Mouse (Mus musculus): Measurements from ENCODE around the gene Cdc37l1. TPM values are rescaled to one million over a fixed set of nuclear protein-coding genes. Genes with fewer than 3 reads are reported as not detected.
"Not testable (repeated sequence)": the region's sequence is repeated elsewhere in the genome, so short reads cannot be mapped to it uniquely, and the experiment has no call there.

Gene Cdc37l1
- polyA plus RNA-seq, 1 experiment from 2014 or later: 27.3 TPM

- Histone ChIP-seq H3K4me3 (no peak overlapping the region), H3K4me2 (no peak overlapping the region), H3K27ac (replicated peaks) (no peak overlapping the region), H3K27me3 (replicated peaks) (no peaks in the 10 kb centered on the region), H3K36me3 (0 out of 2 replicates have a peak, but pooled peaks cover 3% of the 10 kb centered on the region), H3K9me3 (no peaks in the 10 kb centered on the region), H3K4me1 (peaks cover 32% of the 10 kb centered on the region), H3K9ac (no peak overlapping the region)
- WGBS: 81% methylated on average over 5 of the region's 5 CpGs
- no peak for ATAC-seq (ENCODE audit: extremely low read depth, insufficient number of reproducible peaks, low FRiP score, low TSS enrichment)
These were observed 20.9 kb upstream of the Cdc37l1 start for GRCm38 (mm10) chr19:28969231-28969630.

- no peak overlapping the region for H3K27ac ChIP-seq (replicated peaks)
- no peak overlapping the region for H3K4me3 ChIP-seq
- peaks cover 10% of the 10 kb centered on the region for H3K27me3 ChIP-seq (replicated peaks)
- H3K36me3 ChIP-seq: 0 out of 2 replicates have a peak, but pooled peaks cover 3% of the 10 kb centered on the region
- H3K9me3 ChIP-seq: no peaks in the 10 kb centered on the region
- H3K4me2 ChIP-seq: no peak overlapping the region
- 53% methylated on average over 11 of the region's 11 CpGs for WGBS
- peaks cover 22% of the 10 kb centered on the region for H3K4me1 ChIP-seq
- H3K9ac ChIP-seq: no peak overlapping the region
- no peak for ATAC-seq (ENCODE audit: extremely low read depth, insufficient number of reproducible peaks, low FRiP score, low TSS enrichment)
These were observed 19.9 kb upstream of the Cdc37l1 start for GRCm38 (mm10) chr19:28970251-28970650.

- WGBS: 13% methylated on average over 35 of the region's 35 CpGs
- peak overlapping the region; percentile 78 for H3K9ac ChIP-seq
- H3K4me1 ChIP-seq: peaks cover 2% of the 10 kb centered on the region; the same call in 1 of the 2 replicates
- peak overlapping the region; percentile 84 for H3K4me2 ChIP-seq
- H3K27me3 ChIP-seq (replicated peaks): peaks cover 11% of the 10 kb centered on the region
- no peaks in the 10 kb centered on the region for H3K36me3 ChIP-seq
- H3K27ac ChIP-seq (replicated peaks): no peak overlapping the region
- no peak for ATAC-seq (ENCODE audit: extremely low read depth, insufficient number of reproducible peaks, low FRiP score, low TSS enrichment)
- H3K4me3 ChIP-seq: peak overlapping the region; percentile 53
- H3K9me3 ChIP-seq: no peaks in the 10 kb centered on the region
These were observed 15.1 kb upstream of the Cdc37l1 start for GRCm38 (mm10) chr19:28974862-28975611.

GRCm38 (mm10) chr19:28982617-28983016 lies 7.5 kb upstream of the Cdc37l1 start:
- Histone ChIP-seq H3K27me3 (replicated peaks) (0 out of 2 replicates have a peak, but pooled peaks cover 5% of the 10 kb centered on the region), H3K4me1 (no peaks in the 10 kb centered on the region), H3K4me3 (no peak overlapping the region), H3K27ac (replicated peaks) (no peak overlapping the region), H3K9ac (no peak overlapping the region), H3K4me2 (no peak overlapping the region), H3K9me3 (no peaks in the 10 kb centered on the region), H3K36me3 (no peaks in the 10 kb centered on the region)
- WGBS: 72% methylated on average over 7 of the region's 7 CpGs
- ATAC-seq (ENCODE audit: extremely low read depth, insufficient number of reproducible peaks, low FRiP score, low TSS enrichment): no peak

GRCm38 (mm10) chr19:28989515-28989914 lies 637 bp upstream of the Cdc37l1 start:
- Histone ChIP-seq H3K4me3 (peak overlapping the region; percentile 95), H3K27ac (replicated peaks) (peak overlapping the region; percentile 97), H3K9ac (peak overlapping the region; percentile 89), H3K4me2 (peak overlapping the region; percentile 84), H3K27me3 (replicated peaks) (no peaks in the 10 kb centered on the region), H3K4me1 (peaks cover 19% of the 10 kb centered on the region), H3K9me3 (no peaks in the 10 kb centered on the region), H3K36me3 (peaks cover 18% of the 10 kb centered on the region)
- no peak for ATAC-seq (ENCODE audit: extremely low read depth, insufficient number of reproducible peaks, low FRiP score, low TSS enrichment)
- WGBS: 47% methylated on average over 8 of the region's 8 CpGs

GRCm38 (mm10) chr19:28990590-28991221 lies 554 bp downstream of the Cdc37l1 start:
- Histone ChIP-seq H3K9ac (peak overlapping the region; percentile 89), H3K4me2 (peak overlapping the region; percentile 84), H3K27ac (replicated peaks) (peak overlapping the region; percentile 97), H3K27me3 (replicated peaks) (no peaks in the 10 kb centered on the region), H3K9me3 (no peaks in the 10 kb centered on the region), H3K4me3 (peak overlapping the region; percentile 95), H3K4me1 (peaks cover 19% of the 10 kb centered on the region), H3K36me3 (peaks cover 30% of the 10 kb centered on the region)
- WGBS: under 1% methylated on average over 32 of the region's 41 CpGs
- ATAC-seq (ENCODE audit: extremely low read depth, insufficient number of reproducible peaks, low FRiP score, low TSS enrichment): peak; percentile 44

GRCm38 (mm10) chr19:28991391-28991790 lies 1.2 kb downstream of the Cdc37l1 start:
- Histone ChIP-seq H3K9me3 (no peaks in the 10 kb centered on the region), H3K4me3 (peak overlapping the region; percentile 95), H3K4me1 (peaks cover 19% of the 10 kb centered on the region), H3K27me3 (replicated peaks) (no peaks in the 10 kb centered on the region), H3K36me3 (peaks cover 37% of the 10 kb centered on the region), H3K27ac (replicated peaks) (peak overlapping the region; percentile 97), H3K4me2 (peak overlapping the region; percentile 84), H3K9ac (peak overlapping the region; percentile 89)
- ATAC-seq (ENCODE audit: extremely low read depth, insufficient number of reproducible peaks, low FRiP score, low TSS enrichment): no peak
- 62% methylated on average over 5 of the region's 5 CpGs for WGBS

- no peak for ATAC-seq (ENCODE audit: extremely low read depth, insufficient number of reproducible peaks, low FRiP score, low TSS enrichment)
These were observed 4.7 kb downstream of the Cdc37l1 start for GRCm38 (mm10) chr19:28994870-28995269.

GRCm38 (mm10) chr19:28995366-28995765 lies 5.2 kb downstream of the Cdc37l1 start:
- WGBS: 88% methylated on average over 5 of the region's 5 CpGs
- no peak overlapping the region for H3K4me2 ChIP-seq
- no peak for ATAC-seq (ENCODE audit: extremely low read depth, insufficient number of reproducible peaks, low FRiP score, low TSS enrichment)
- no peaks in the 10 kb centered on the region for H3K27me3 ChIP-seq (replicated peaks)
- H3K27ac ChIP-seq (replicated peaks): no peak overlapping the region
- H3K9me3 ChIP-seq: no peaks in the 10 kb centered on the region
- H3K9ac ChIP-seq: no peak overlapping the region
- H3K36me3 ChIP-seq: peaks cover 59% of the 10 kb centered on the region
- peaks cover 11% of the 10 kb centered on the region for H3K4me1 ChIP-seq
- no peak overlapping the region for H3K4me3 ChIP-seq

More at GRCm38 (mm10) chr19:28994870-28995269, 4.7 kb downstream of the Cdc37l1 start:
- peaks cover 11% of the 10 kb centered on the region for H3K4me1 ChIP-seq
- H3K9me3 ChIP-seq: no peaks in the 10 kb centered on the region
- no peaks in the 10 kb centered on the region for H3K27me3 ChIP-seq (replicated peaks)
- no peak overlapping the region for H3K4me3 ChIP-seq
- H3K9ac ChIP-seq: no peak overlapping the region
- no peak overlapping the region for H3K4me2 ChIP-seq
- WGBS: 84% methylated on average over 7 of the region's 7 CpGs
- H3K36me3 ChIP-seq: peaks cover 54% of the 10 kb centered on the region
- H3K27ac ChIP-seq (replicated peaks): no peak overlapping the region; the same call in 1 of the 2 replicates

- H3K4me2 ChIP-seq: no peak overlapping the region
- peaks cover 78% of the 10 kb centered on the region for H3K36me3 ChIP-seq
These were observed 8.0 kb downstream of the Cdc37l1 start for GRCm38 (mm10) chr19:28997976-28998630.

GRCm38 (mm10) chr19:29000321-29000720 lies 10.2 kb downstream of the Cdc37l1 start:
- H3K4me3 ChIP-seq; H3K27ac ChIP-seq (replicated peaks); ATAC-seq (ENCODE audit: extremely low read depth, insufficient number of reproducible peaks, low FRiP score, low TSS enrichment); H3K4me1 ChIP-seq; H3K9me3 ChIP-seq; H3K27me3 ChIP-seq (replicated peaks); H3K9ac ChIP-seq; H3K4me2 ChIP-seq: not testable (repeated sequence)
- peaks cover 66% of the 10 kb centered on the region for H3K36me3 ChIP-seq
- WGBS: 96% methylated on average over 16 of the region's 16 CpGs

More at GRCm38 (mm10) chr19:28997976-28998630, 8.0 kb downstream of the Cdc37l1 start:
- Histone ChIP-seq H3K27ac (replicated peaks) (no peak overlapping the region), H3K9ac (no peak overlapping the region), H3K9me3 (no peaks in the 10 kb centered on the region), H3K4me3 (no peak overlapping the region), H3K4me1 (peaks cover 2% of the 10 kb centered on the region; the same call in 1 of the 2 replicates), H3K27me3 (replicated peaks) (no peaks in the 10 kb centered on the region)
- no peak for ATAC-seq (ENCODE audit: extremely low read depth, insufficient number of reproducible peaks, low FRiP score, low TSS enrichment)
- 84% methylated on average over 4 of the region's 4 CpGs for WGBS
